Mouse (Mus musculus): ENCODE measurements at regions not wholly inside any gene's neighbourhood (a gene's known extent, or its start where the extent isn't known, plus 50 kb on each side); places are given as distances from the start of the nearest gene placed in this dataset.

GRCm38 (mm10) chr4:12814251-12814650 is 642.4 kb upstream of the Fam92a start:
- TF ChIP-seq POLR2A (IDR thresholded peaks at IDR 0.05; ENCODE audit: control insufficient read depth, extremely low read depth, insufficient read depth, low read length, poor library complexity) (no peak), CTCF (IDR thresholded peaks at IDR 0.05; ENCODE audit: borderline replicate concordance, control insufficient read depth, extremely low read depth, insufficient read depth, low read length, poor library complexity) (no peak)
